Mouse (Mus musculus): ENCODE measurements around the gene Vsig2. TPM values are rescaled to one million over a fixed set of nuclear protein-coding genes. Genes with fewer than 3 reads are reported as not detected.
A peak's percentile ranks its signal among the peaks of the same experiment; 100 is the strongest.

The Vsig2 gene
- polyA plus RNA-seq, 1 experiment from 2014 or later, result 0.56 TPM

DNA sequence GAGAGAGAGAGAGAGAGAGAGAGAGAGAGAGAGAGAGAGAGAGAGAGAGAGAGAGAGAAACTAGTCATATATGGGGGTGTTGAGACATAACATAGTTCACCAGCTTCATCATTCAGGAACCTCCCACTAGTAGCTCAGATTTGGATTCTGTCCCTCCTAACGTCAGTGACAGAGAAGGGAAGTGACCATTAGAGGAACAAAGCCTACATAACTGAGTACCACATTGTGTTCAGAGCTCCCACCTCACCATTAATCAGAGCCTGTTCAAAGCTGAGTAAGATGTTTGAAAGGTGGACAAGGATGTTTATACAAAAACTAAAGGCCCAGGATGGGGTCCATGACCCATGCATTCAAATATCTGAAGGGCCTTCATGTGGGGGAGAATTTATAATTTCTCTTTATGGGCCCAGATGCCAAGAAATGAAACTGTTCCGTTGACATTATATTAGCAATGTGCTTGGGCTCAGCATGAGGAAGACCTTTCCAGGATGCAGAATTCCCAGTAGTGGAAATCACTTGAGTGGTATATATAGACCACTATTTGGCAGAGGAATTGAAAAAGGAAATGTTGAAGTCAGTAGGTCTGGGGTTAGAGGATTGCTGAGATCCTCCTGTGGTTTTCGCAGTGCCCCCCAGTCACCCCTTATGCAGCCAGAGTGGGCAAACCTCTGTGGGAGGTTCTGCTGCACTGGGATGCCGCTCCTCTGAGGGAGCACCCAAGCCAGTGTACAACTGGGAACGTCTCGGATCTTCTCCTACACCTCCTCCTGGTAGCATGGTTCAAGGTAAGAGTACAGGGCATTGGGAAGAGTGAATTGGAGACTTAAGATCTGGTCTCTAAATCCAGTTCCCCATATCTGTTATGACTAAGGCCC is 1.9 kb downstream of the Vsig2 start:
- Histone ChIP-seq H3K27ac (replicated peaks) (no peak overlapping the region), H3K4me3 (no peak overlapping the region), H3K4me2 (replicated peaks) (no peak overlapping the region), H3K27me3 (peaks cover 76% of the 10 kb centered on the region), H3K9ac (replicated peaks) (no peak overlapping the region), H3K36me3 (no peaks in the 10 kb centered on the region), H3K4me1 (peaks cover 15% of the 10 kb centered on the region), H3K9me3 (no peaks in the 10 kb centered on the region)
- WGBS, result 85% methylated on average over 6 of the region's 6 CpGs
- no peak for ATAC-seq (ENCODE audit: low FRiP score, low read depth)

DNA sequence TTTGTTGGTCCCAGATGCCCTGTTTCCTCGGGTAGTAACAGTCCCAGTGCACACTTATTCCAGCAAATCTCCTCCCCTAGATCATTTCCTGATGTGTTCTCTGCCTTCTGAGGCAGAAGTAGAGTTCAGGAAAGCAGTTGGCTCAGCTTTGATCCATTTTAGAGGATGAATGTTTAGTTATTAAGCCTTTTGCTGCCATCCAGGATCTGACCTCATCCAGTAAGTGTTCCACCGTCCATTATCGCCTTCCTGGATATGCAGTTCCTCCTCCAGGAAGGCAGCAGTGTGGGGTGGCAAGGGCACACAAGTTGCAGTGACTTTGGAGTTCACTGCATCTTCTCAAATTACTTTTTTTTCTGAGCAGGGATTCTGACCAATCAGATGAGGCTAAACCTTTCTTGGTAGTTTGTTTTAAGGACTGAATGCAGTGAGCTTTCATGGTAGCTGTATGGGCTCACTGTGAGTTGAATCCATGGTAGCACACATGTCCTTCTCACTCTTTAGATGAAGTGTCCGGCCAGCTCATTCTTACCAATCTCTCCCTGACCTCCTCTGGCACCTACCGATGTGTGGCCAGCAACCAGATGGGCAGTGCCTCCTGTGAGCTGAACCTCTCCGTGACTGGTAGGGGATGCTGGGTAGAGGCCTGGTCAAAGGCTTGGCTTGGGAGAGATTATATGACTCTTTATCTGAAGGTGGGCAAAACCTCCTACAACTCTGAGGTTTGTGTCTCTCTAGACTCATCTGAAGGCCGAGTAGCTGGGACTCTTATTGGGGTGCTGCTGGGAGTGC is 3.0 kb downstream of the Vsig2 start:
- Histone ChIP-seq H3K27ac (replicated peaks) (no peak overlapping the region), H3K9me3 (no peaks in the 10 kb centered on the region), H3K4me2 (replicated peaks) (no peak overlapping the region), H3K9ac (replicated peaks) (no peak overlapping the region), H3K36me3 (no peaks in the 10 kb centered on the region), H3K27me3 (peaks cover 82% of the 10 kb centered on the region), H3K4me3 (no peak overlapping the region), H3K4me1 (peaks cover 16% of the 10 kb centered on the region)
- ATAC-seq (ENCODE audit: low FRiP score, low read depth), result no peak
- WGBS, result 78% methylated on average over 7 of the region's 7 CpGs

DNA sequence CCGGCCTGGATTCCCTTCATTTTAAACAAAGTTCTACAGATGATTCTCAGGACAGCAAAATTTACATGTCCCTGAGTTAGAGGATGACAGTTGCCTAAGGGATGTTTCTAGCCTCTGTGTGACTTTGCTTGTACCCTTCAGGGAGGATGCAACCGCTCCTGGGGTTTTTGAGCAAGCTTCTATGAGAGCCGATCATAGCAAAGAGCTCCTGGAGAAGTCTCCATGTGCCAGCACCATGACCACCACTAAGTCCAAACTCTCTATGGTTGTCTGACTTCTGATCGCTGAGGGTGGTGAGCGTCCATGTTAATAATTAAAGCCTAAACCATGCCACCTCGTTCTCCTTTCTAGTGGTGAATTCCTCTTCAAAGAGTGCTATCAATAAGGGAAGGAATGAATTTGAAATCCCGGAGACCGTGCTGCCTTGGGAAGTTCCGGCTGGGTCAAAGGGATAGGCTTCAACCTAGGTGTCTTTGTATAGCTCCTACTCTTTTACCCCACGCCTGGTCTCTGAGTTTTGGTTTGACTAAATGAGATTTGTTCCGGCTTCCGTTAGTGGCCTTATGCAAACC is 4.9 kb downstream of the Vsig2 start:
- no peak overlapping the region for H3K9ac ChIP-seq (replicated peaks)
- H3K4me3 ChIP-seq, result peak overlapping the region; percentile 32
- ATAC-seq (ENCODE audit: low FRiP score, low read depth), result no peak
- 24% methylated on average over 12 of the region's 12 CpGs for WGBS
- H3K9me3 ChIP-seq, result no peaks in the 10 kb centered on the region
- H3K27me3 ChIP-seq, result peaks cover 88% of the 10 kb centered on the region
- H3K4me2 ChIP-seq (replicated peaks), result peak overlapping the region; percentile 54
- peaks cover 16% of the 10 kb centered on the region for H3K4me1 ChIP-seq
- no peaks in the 10 kb centered on the region for H3K36me3 ChIP-seq
- no peak overlapping the region for H3K27ac ChIP-seq (replicated peaks)

DNA sequence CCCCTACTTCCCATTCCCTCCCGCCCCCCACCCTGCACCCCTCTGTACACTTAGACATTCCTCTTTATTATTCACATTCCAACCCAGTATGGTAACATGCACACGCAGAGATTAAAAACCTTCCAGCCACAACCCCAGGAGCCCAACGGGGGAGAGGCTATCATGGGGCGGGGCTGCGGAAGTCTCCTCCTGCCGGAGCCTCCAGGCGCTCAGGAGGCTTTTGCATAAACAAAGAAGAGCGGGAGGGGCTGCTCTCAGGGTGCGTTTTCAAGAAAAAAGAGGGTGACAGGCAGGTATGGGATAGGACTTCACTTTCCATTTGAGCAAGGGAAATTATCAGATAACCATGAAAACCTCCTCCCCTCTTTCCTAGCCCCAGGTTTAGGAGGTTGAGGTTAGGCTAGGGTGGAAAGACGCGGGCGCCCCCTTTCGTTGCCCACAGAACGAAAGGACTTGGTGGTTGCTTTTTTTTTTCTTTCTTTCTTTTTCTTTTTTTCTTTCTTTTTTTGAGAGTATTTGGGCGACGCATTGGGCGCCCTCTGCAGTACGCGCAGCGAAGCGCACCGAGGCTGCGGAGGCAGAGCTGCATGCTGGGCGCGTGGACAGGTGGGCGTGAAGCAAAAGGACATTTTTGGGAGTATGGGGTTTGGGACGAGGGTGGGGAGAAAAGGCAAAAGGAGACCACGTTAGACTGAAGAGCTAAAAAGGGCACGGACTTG is 5.6 kb downstream of the Vsig2 start:
- no peaks in the 10 kb centered on the region for H3K36me3 ChIP-seq
- no peak overlapping the region for H3K27ac ChIP-seq (replicated peaks)
- ATAC-seq (ENCODE audit: low FRiP score, low read depth), result peak; percentile 69
- peak overlapping the region; percentile 32 for H3K4me3 ChIP-seq
- no peaks in the 10 kb centered on the region for H3K9me3 ChIP-seq
- no peak overlapping the region for H3K9ac ChIP-seq (replicated peaks)
- peak overlapping the region; percentile 54 for H3K4me2 ChIP-seq (replicated peaks)
- peaks cover 16% of the 10 kb centered on the region for H3K4me1 ChIP-seq
- H3K27me3 ChIP-seq, result peaks cover 94% of the 10 kb centered on the region
- under 1% methylated on average over 29 of the region's 29 CpGs for WGBS

DNA sequence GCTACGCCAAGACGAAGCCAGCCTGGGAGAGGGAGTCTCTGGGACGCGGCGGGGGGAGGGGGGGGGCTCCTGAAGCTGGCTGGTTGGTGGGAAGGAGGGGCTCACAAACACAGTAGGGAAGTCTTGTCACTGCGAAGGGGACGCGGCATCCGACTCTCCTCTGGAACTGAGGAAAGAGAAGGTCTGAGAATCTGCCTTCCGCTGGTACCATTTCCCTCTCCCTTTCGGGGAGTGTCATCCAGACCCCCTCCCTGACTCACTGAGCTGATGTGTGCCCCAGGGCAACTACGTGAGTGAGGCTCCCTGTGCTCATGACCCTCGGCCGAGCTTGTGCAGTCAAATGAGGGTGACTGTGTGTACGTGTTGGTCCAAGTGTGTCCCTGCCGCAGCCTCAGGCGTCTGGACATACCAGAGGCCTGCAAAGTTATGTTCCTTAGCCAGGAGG is 6.1 kb downstream of the Vsig2 start:
- no peak overlapping the region for H3K27ac ChIP-seq (replicated peaks)
- H3K9me3 ChIP-seq, result no peaks in the 10 kb centered on the region
- peak overlapping the region; percentile 32 for H3K4me3 ChIP-seq
- no peaks in the 10 kb centered on the region for H3K36me3 ChIP-seq
- WGBS, result 6% methylated on average over 13 of the region's 17 CpGs
- peaks cover 16% of the 10 kb centered on the region for H3K4me1 ChIP-seq
- H3K9ac ChIP-seq (replicated peaks), result no peak overlapping the region
- peaks cover 94% of the 10 kb centered on the region for H3K27me3 ChIP-seq
- peak; percentile 42 for ATAC-seq (ENCODE audit: low FRiP score, low read depth)
- H3K4me2 ChIP-seq (replicated peaks), result peak overlapping the region; percentile 54

DNA sequence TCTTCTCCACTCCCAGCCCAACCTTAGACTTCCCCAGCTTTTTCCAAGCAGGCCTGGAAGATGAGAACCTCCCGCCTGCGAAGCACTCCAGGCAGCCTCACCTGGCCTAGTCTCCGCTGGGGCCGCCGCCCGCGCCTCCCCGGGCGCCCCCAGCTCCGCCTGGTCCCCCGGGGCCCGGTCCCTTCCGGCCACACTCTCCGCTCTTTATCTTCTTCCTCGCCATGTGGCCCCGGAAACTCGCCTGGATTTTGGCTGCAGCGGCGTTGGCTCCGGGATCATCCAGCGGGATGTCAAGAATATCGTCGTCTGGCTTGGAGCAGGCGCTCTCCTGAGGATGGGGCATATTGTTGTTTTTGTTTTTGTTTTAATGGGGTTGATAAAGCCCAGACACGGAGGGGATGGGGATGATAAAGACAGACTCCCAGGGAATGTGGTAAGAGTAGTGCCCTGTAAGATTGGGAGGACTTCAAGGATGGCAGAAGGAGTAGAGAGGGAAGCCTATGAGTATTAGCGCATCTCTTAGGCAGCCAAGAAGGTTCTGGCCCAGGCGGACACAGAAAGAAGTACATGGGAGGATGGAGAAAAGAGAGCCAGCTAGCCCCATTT is 6.9 kb downstream of the Vsig2 start:
- Histone ChIP-seq H3K27me3 (peaks cover 97% of the 10 kb centered on the region), H3K9ac (replicated peaks) (no peak overlapping the region), H3K27ac (replicated peaks) (no peak overlapping the region), H3K4me2 (replicated peaks) (peak overlapping the region; percentile 54; the same call in 1 of the 2 replicates), H3K4me1 (peaks cover 16% of the 10 kb centered on the region), H3K9me3 (no peaks in the 10 kb centered on the region), H3K4me3 (peak overlapping the region; percentile 17; the same call in 1 of the 2 replicates), H3K36me3 (no peaks in the 10 kb centered on the region)
- WGBS, result 6% methylated on average over 27 of the region's 27 CpGs
- no peak for ATAC-seq (ENCODE audit: low FRiP score, low read depth)

DNA sequence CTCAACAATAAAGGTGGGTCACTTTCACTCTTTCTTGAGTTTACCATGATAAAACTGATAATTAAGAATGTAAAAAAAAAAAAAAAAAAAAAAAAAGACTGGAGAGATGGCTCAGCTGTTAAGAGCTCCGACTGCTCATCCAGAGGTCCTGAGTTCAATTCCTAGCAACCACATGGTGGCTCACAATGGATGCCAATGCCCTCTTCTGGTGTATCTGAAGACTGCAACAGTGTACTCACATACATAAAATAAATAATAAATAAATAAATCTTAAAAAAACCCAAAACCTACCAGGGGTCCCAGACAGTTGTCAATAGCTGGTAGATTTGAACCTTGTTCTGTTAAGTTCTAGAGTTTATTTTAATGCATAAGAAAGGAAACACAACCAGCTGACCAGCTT is 7.8 kb downstream of the Vsig2 start:
- WGBS, result 69% methylated on average over 1 of the region's 1 CpGs
- no peak for ATAC-seq (ENCODE audit: low FRiP score, low read depth)
- no peak overlapping the region for H3K4me2 ChIP-seq (replicated peaks)
- H3K9ac ChIP-seq (replicated peaks), result no peak overlapping the region
- H3K9me3 ChIP-seq, result no peaks in the 10 kb centered on the region
- no peak overlapping the region for H3K27ac ChIP-seq (replicated peaks)
- H3K4me1 ChIP-seq, result peaks cover 19% of the 10 kb centered on the region
- no peaks in the 10 kb centered on the region for H3K36me3 ChIP-seq
- H3K4me3 ChIP-seq, result no peak overlapping the region
- peaks cover 97% of the 10 kb centered on the region for H3K27me3 ChIP-seq

DNA sequence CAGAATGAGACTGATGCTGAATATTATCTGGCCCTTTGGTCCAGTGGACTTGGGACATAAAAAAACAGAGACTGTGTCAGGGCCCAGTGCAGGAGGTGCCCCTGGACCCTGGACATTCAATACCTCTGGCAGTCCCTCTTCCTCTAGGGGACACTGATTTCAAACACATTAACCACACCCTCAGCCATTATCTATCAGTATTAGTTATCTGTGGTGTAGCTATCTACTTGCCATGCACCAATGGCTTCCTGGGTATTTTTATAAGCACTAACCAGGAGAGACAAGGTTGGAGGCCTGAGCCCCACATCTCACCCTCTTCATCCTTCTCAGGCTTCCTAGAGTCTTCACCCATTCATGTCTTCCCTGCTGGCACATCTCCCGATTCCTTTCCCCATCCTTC is 11.4 kb downstream of the Vsig2 start:
- no peak overlapping the region for H3K4me2 ChIP-seq (replicated peaks)
- H3K9me3 ChIP-seq, result no peaks in the 10 kb centered on the region
- peaks cover 27% of the 10 kb centered on the region for H3K4me1 ChIP-seq
- no peaks in the 10 kb centered on the region for H3K36me3 ChIP-seq
- H3K4me3 ChIP-seq, result no peak overlapping the region
- no peak for ATAC-seq (ENCODE audit: low FRiP score, low read depth)
- peaks cover 98% of the 10 kb centered on the region for H3K27me3 ChIP-seq
- no peak overlapping the region for H3K9ac ChIP-seq (replicated peaks)
- no peak overlapping the region for H3K27ac ChIP-seq (replicated peaks)
- 51% methylated on average over 1 of the region's 1 CpGs for WGBS

DNA sequence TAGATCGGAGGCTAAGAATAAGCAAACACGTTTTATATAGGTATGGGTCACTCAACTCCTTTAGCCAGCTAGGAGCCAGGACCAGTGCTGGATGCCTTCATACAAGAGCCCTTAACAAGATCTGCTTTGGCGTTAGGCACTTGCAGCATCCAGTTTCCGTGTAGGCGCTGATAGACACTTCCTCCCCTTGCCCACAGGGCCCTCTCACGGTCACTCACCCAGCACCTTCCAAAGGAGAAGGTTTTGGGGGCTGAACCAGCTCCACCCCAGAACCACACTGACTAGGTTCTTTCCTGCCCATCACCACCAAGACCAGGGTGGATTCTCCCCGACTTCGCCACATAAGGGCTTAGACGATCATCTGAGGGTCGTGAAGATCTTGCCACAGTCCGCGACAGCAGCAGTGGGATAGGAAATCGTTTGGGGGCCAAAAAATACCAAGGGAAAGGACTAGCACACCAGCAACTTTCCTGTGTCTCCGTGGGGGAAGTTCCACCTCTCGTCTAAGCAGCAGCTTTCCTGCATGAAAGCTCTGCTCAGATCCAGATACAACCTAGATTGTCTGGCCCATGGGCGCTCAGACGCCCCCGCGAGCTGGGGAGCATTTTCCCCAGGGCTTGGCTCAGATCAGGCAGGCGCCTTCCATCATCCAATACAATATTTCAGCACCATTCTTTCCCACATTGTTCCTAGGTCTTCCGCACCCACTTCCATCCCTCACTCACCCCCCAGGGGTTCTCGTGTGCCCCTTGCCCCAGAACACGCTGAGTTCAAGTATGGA is 12.9 kb downstream of the Vsig2 start:
- peak overlapping the region; percentile 42 for H3K4me3 ChIP-seq
- no peaks in the 10 kb centered on the region for H3K36me3 ChIP-seq
- 2% methylated on average over 23 of the region's 23 CpGs for WGBS
- peak overlapping the region; percentile 44; the same call in 1 of the 2 replicates for H3K9ac ChIP-seq (replicated peaks)
- no peak overlapping the region for H3K27ac ChIP-seq (replicated peaks)
- H3K27me3 ChIP-seq, result peaks cover 92% of the 10 kb centered on the region
- H3K4me2 ChIP-seq (replicated peaks), result peak overlapping the region; percentile 82
- ATAC-seq (ENCODE audit: low FRiP score, low read depth), result no peak; the same call in 1 of the 2 replicates
- H3K9me3 ChIP-seq, result no peaks in the 10 kb centered on the region
- H3K4me1 ChIP-seq, result peaks cover 22% of the 10 kb centered on the region

DNA sequence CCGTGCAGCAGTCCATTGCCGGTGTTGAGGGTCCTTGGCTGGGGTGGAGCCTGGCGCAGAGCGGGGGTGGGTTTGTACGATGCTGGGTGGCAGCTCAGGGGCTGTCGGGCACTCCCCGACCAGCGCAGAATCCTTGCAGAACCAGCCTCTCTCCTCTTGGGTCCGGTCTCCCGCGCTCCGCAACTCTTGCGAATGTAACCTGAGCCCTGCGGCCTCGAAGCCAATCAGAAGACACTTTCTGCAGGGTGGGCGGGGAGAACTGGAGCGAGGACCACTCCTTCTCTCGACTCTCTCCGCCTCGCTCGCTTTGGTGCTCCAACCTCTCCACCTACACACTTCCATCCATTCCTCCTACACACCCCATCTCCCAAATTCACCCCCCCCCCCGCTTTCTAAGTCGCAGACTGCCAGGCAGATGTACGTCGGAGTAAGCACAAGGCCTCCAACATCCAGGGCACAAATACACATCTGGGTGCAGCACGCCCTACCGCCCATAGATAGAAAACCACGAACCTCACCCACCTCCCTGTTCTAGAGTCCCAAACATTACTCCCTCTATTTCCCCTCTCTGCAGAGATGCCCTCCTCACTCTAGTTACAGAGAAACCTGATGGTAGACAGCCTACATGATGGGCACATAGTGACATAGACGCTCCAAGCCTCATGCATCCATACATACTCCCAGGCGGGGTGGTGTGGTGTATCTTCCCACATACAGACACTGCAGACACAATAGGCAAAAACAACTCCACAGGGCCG is 13.7 kb downstream of the Vsig2 start, which contains the start of gene Nrgn:
Gene Nrgn, minus strand, starts transcription at position 369 of the 758 bp plus-strand sequence.
- peak within 1 kb of the TSS; percentile 44; the same call in 1 of the 2 replicates for H3K9ac ChIP-seq (replicated peaks)

More for the DNA sequence above, 13.7 kb downstream of the Vsig2 start, which contains the start of gene Nrgn:
- no peak within 1 kb of the TSS for H3K27ac ChIP-seq (replicated peaks)
- 5% methylated on average over 31 of the region's 31 CpGs for WGBS
- peak within 1 kb of the TSS; percentile 82 for H3K4me2 ChIP-seq (replicated peaks)
- H3K4me1 ChIP-seq, result peaks cover 22% of the 10 kb centered on the region
- H3K4me3 ChIP-seq, result peak within 1 kb of the TSS; percentile 42
- peaks cover 85% of the 10 kb centered on the region for H3K27me3 ChIP-seq
- no peaks in the 10 kb centered on the region for H3K9me3 ChIP-seq
- peak; percentile 93 for ATAC-seq (ENCODE audit: low FRiP score, low read depth)
- no peaks in the 10 kb centered on the region for H3K36me3 ChIP-seq
